Mouse (Mus musculus) heart, embryonic 10.5 days (tissue): Measurements from ENCODE around the gene Colgalt1. TPM values are rescaled to one million over a fixed set of nuclear protein-coding genes. Genes with fewer than 3 reads are reported as not detected.

Experiments used
- DNase-seq: peaks from one replicate; pipeline ENCODE4 v3.0.0-alpha.2; 2017; ENCODE audit warnings: low spot score
- H3K27ac ChIP-seq: fragments of 300-500 bp; sonication (generic); 2 replicates; pipeline ENCODE4 v1.5.1; 2016; ENCODE audit warnings: mild to moderate bottlenecking
- H3K27me3 ChIP-seq: fragments of 300-500 bp; sonication (generic); 2 replicates; pipeline ENCODE4 v1.6.1; 2016; ENCODE audit warnings: mild to moderate bottlenecking; ENCODE audit not compliant: poor library complexity, insufficient read depth, severe bottlenecking
- H3K36me3 ChIP-seq: fragments of 300-500 bp; sonication (generic); 2 replicates; pipeline ENCODE4 v1.6.1; 2016; ENCODE audit warnings: mild to moderate bottlenecking, moderate library complexity
- H3K4me1 ChIP-seq: fragments of 300-500 bp; sonication (generic); 2 replicates; pipeline ENCODE4 v1.6.1; 2016; ENCODE audit warnings: mild to moderate bottlenecking
- H3K4me3 ChIP-seq: fragments of 300-500 bp; sonication (generic); 2 replicates; pipeline ENCODE4 v1.5.1; 2016; ENCODE audit warnings: mild to moderate bottlenecking, moderate library complexity
- H3K9me3 ChIP-seq: fragments of 300-500 bp; sonication (generic); 2 replicates; pipeline ENCODE4 v1.6.1; 2016; ENCODE audit warnings: mild to moderate bottlenecking, moderate library complexity
- WGBS: fragments of 180-500 bp; shearing (Covaris S2); methylation state at CpG from one replicate; pipeline ENCODE4 v1.1.7; 2016; 5-methylcytosine and 5-hydroxymethylcytosine counted together
- polyA plus RNA-seq: library from polyadenylated mRNA; unstranded; fragments of >200 nt; fragmentation: Nextera tagmentation; extraction: Ambion mirVana; gene quantifications from 2 replicates; pipeline ENCODE4 v1.2.1, GENCODE M21; 2016

The Colgalt1 gene
- polyA plus RNA-seq: 54.4 and 60.5 TPM in 2 replicates

DNA sequence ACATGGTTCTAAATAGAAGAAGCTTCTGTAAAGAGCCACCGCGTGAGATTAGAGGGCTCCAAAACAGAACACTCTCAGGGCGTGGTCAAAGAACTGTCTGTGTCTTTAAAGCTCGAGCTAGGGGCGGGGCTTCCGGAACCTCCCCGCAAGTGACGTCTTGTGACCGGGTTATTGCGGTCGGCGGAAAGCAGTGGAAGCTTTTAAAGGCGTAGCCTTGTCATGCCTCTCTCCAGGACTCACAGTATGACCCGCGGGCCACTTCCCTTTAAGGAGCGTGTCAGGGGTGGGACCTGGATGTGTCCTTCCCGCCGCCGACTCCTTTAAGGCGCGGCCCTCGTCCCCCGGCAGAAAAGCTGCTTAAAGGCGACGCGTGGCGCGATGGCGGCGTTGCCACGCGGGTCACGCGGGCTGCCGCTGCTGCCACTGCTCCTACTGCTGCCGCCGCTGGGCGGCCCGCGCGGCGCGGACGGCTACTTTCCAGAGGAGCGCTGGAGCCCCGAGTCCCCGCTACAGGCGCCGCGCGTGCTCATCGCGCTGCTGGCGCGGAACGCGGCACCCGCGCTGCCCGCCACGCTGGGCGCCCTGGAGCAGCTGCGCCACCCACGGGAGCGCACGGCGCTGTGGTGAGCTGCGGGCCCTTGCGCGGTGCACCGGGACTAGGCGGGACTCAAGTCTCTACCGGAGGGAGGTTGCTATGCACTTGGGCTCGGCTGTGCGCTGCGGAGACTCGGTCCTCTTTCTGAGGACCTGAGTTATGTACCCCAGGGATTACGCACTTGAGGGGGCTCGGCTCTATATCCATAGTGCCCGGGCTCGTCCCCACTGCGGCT, at the start of gene Colgalt1:
Colgalt1 (plus strand) TSS at position 177 of the 830 bp plus-strand sequence.
- H3K4me1 ChIP-seq: peaks cover 15% of the 10 kb centered on the region
- WGBS: under 1% methylated on average over 82 of the region's 82 CpGs
- no peaks in the 10 kb centered on the region for H3K9me3 ChIP-seq
- peak within 1 kb of the TSS; percentile 94 for H3K27ac ChIP-seq
- peaks cover 30% of the 10 kb centered on the region for H3K36me3 ChIP-seq
- no peaks in the 10 kb centered on the region; the same call in 1 of the 2 replicates for H3K27me3 ChIP-seq
- peak within 1 kb of the TSS; percentile 75 for H3K4me3 ChIP-seq
- peak; percentile 99 for DNase-seq

DNA sequence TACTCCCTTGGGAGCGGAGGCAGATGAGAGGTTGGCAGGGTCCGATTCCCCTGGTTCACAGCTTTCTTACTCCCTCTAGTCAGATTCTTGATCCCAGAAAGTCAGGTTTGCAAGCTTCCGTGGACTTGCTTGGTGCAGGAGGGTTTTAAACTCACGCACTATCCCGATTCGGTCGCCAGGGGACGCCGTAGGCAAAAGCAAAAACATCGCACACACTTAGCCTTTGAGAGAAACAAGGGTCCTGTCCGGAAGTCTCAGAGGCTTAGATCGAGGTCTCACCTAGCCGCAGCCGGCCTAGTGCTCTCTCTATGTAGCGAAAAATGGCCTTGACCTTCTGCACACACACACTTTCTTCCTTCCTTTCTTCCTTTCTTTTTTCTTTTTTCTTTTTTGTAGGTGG, 49.4 kb upstream of the Colgalt1 start:
- DNase-seq: peak; percentile 88
- H3K9me3 ChIP-seq: 0 out of 2 replicates have a peak, but pooled peaks cover 4% of the 10 kb centered on the region
- peaks cover 19% of the 10 kb centered on the region for H3K4me1 ChIP-seq
- no peak overlapping the region for H3K4me3 ChIP-seq
- H3K27ac ChIP-seq: no peak overlapping the region
- H3K27me3 ChIP-seq: peaks cover 96% of the 10 kb centered on the region
- no peaks in the 10 kb centered on the region for H3K36me3 ChIP-seq
- WGBS: 5% methylated on average over 15 of the region's 15 CpGs

- peaks cover 96% of the 10 kb centered on the region for H3K27me3 ChIP-seq
- 0 out of 2 replicates have a peak, but pooled peaks cover 4% of the 10 kb centered on the region for H3K9me3 ChIP-seq
- peak; percentile 88 for DNase-seq
- no peaks in the 10 kb centered on the region for H3K36me3 ChIP-seq
- H3K4me3 ChIP-seq: peak overlapping the region; percentile 48
- under 1% methylated on average over 33 of the region's 33 CpGs for WGBS
- peaks cover 19% of the 10 kb centered on the region for H3K4me1 ChIP-seq
- H3K27ac ChIP-seq: no peak overlapping the region
These were observed 48.0 kb upstream of the Colgalt1 start for GRCm38 (mm10) chr8:71562751-71563150.

- H3K36me3 ChIP-seq: no peaks in the 10 kb centered on the region
- peaks cover 19% of the 10 kb centered on the region for H3K4me1 ChIP-seq
- no peak overlapping the region for H3K27ac ChIP-seq
- no peak for DNase-seq
- 0 out of 2 replicates have a peak, but pooled peaks cover 4% of the 10 kb centered on the region for H3K9me3 ChIP-seq
- H3K27me3 ChIP-seq: peaks cover 96% of the 10 kb centered on the region
- no peak overlapping the region for H3K4me3 ChIP-seq
- WGBS: 86% methylated on average over 4 of the region's 4 CpGs
These were observed 46.8 kb upstream of the Colgalt1 start for GRCm38 (mm10) chr8:71563992-71564391.

DNA sequence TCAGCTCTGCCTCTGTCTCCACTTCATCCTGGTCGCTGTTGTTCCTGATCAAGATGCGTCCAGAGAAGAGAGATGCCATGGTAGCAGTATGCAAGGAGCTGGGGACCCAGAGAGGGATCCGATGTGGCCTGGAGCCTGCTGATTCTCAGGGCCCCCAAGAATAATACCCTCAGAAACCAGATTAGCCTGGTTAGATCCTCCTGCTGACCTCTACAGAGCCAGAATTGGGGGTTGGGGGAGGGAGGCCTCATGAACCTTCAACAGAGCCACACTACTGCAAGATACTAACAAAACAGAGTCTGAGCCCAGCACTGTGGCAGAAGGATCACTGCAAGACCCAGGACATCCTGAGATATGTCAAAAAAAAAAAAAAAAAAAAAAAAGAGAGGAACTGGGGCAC, 44.3 kb upstream of the Colgalt1 start, which contains the start of gene Nxnl1:
Nxnl1 (minus strand) TSS at position 101 of the 400 bp plus-strand sequence.
- DNase-seq: no peak
- Histone ChIP-seq H3K27ac (no peak within 1 kb of the TSS), H3K9me3 (0 out of 2 replicates have a peak, but pooled peaks cover 4% of the 10 kb centered on the region), H3K27me3 (peaks cover 76% of the 10 kb centered on the region), H3K4me3 (no peak within 1 kb of the TSS), H3K4me1 (peaks cover 37% of the 10 kb centered on the region), H3K36me3 (no peaks in the 10 kb centered on the region)
- 67% methylated on average over 3 of the region's 3 CpGs for WGBS

DNA sequence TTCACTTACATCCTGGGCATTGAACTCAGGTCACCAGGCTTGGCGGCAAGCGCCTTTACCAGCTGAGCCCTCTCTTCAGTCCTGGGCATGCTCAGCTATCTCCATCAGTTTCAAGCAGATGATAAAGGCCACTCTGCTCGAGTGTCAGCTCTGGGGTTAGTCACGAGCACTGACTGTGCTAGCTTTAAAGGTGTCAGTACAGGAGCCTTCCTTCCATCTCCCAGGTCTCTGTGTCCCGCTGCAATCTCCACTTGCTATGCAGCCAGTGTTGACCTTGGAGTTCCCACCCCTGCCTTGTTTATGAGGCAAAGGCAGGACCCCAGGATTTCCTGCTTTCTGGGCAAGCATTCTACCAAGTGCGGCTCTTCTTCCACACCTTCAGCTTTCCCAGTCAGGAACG, 43.2 kb upstream of the Colgalt1 start:
- no peak for DNase-seq
- Histone ChIP-seq H3K27me3 (peaks cover 71% of the 10 kb centered on the region), H3K9me3 (0 out of 2 replicates have a peak, but pooled peaks cover 4% of the 10 kb centered on the region), H3K36me3 (no peaks in the 10 kb centered on the region), H3K27ac (no peak overlapping the region), H3K4me3 (no peak overlapping the region), H3K4me1 (peaks cover 34% of the 10 kb centered on the region)
- WGBS: 62% methylated on average over 7 of the region's 7 CpGs

DNA sequence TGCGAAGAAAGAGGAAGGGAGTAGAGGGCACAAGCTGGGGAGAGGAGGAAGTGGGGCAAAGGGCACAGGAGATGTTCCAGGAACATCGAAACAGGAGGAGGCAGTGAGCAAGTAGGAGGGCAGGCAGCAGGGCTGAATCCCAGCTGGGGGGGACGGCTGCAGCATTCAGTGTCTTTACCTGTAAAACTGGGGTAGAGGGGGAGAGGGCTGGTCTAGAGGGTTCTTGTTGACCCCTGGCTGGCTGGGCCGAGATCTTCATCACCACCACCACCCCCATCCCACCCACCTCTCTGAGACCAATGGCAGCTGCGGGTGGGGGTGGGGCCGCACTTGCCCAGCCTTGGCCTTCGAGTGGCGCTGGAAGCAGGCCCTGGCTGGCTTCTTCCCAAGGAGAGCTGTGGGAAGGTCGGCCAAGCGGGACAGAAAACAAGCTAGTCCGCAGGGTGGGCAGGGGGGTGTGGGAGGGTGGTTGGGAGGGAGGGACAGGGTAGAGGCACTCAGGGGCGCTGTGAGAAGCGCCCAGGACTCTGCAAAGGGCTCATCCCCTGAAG, 42.3 kb upstream of the Colgalt1 start, which contains the start of gene Slc27a1:
Slc27a1 (plus strand) TSS at position 496 of the 551 bp plus-strand sequence.
- DNase-seq: no peak
- peak within 1 kb of the TSS; percentile 78 for H3K27ac ChIP-seq
- peaks cover 68% of the 10 kb centered on the region for H3K27me3 ChIP-seq
- peaks cover 30% of the 10 kb centered on the region for H3K4me1 ChIP-seq
- 0 out of 2 replicates have a peak, but pooled peaks cover 4% of the 10 kb centered on the region for H3K9me3 ChIP-seq
- H3K36me3 ChIP-seq: no peaks in the 10 kb centered on the region
- H3K4me3 ChIP-seq: peak within 1 kb of the TSS; percentile 73
- WGBS: 18% methylated on average over 13 of the region's 13 CpGs

- H3K27me3 ChIP-seq: peaks cover 64% of the 10 kb centered on the region
- no peaks in the 10 kb centered on the region for H3K36me3 ChIP-seq
- H3K4me3 ChIP-seq: peak overlapping the region; percentile 73
- peak overlapping the region; percentile 78; the same call in 1 of the 2 replicates for H3K27ac ChIP-seq
- DNase-seq: no peak
- H3K4me1 ChIP-seq: peaks cover 30% of the 10 kb centered on the region
- 0 out of 2 replicates have a peak, but pooled peaks cover 4% of the 10 kb centered on the region for H3K9me3 ChIP-seq
- WGBS: 20% methylated on average over 6 of the region's 6 CpGs
These were observed 41.9 kb upstream of the Colgalt1 start for GRCm38 (mm10) chr8:71568941-71569340.

- Histone ChIP-seq H3K4me3 (peak overlapping the region; percentile 73), H3K9me3 (no peaks in the 10 kb centered on the region), H3K36me3 (no peaks in the 10 kb centered on the region), H3K4me1 (peaks cover 35% of the 10 kb centered on the region), H3K27ac (peak overlapping the region; percentile 78), H3K27me3 (peaks cover 57% of the 10 kb centered on the region)
- DNase-seq: peak; percentile 87
- under 1% methylated on average over 51 of the region's 51 CpGs for WGBS
These were observed 41.2 kb upstream of the Colgalt1 start for GRCm38 (mm10) chr8:71569366-71570290.

DNA sequence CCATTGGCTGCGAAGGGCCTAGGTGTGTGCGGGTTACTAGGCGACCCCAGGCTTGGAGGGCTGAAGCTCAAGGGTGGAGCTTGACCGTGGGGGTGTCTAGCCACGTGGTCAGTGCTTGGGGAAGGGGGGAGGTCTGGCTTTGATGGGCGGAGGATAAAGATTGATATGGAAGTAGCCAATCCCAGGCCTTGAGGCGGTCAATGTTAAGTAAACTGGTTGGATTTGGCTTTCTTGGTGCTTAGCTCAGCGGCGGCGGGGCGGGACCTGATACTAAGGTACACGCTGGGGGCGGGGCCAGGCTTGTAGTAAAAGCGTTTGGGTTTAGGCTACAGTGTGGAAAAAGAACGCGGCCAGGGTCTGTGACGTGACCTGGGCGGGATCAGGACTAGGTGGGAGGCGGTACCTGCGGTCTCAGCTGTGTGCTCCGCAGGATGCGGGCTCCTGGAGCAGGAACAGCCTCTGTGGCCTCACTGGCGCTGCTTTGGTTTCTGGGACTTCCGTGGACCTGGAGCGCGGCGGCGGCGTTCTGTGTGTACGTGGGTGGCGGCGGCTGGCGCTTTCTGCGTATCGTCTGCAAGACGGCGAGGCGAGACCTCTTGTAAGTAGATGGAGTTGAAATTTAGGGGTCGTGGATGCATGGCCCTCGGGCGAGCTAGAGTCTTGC, 40.4 kb upstream of the Colgalt1 start:
- no peaks in the 10 kb centered on the region for H3K36me3 ChIP-seq
- under 1% methylated on average over 41 of the region's 41 CpGs for WGBS
- peak; percentile 94 for DNase-seq
- no peaks in the 10 kb centered on the region for H3K9me3 ChIP-seq
- peak overlapping the region; percentile 73 for H3K4me3 ChIP-seq
- H3K4me1 ChIP-seq: peaks cover 35% of the 10 kb centered on the region
- peaks cover 51% of the 10 kb centered on the region for H3K27me3 ChIP-seq
- H3K27ac ChIP-seq: peak overlapping the region; percentile 78

- H3K4me1 ChIP-seq: peaks cover 35% of the 10 kb centered on the region
- H3K36me3 ChIP-seq: no peaks in the 10 kb centered on the region
- H3K4me3 ChIP-seq: no peak overlapping the region
- no peak overlapping the region for H3K27ac ChIP-seq
- H3K27me3 ChIP-seq: peaks cover 36% of the 10 kb centered on the region
- DNase-seq: no peak
- H3K9me3 ChIP-seq: no peaks in the 10 kb centered on the region
- 73% methylated on average over 2 of the region's 2 CpGs for WGBS
These were observed 38.7 kb upstream of the Colgalt1 start for GRCm38 (mm10) chr8:71572077-71572476.
